Comparison of ENCODE assay signal across 9 mouse cellular contexts in the genomic region with DNA sequence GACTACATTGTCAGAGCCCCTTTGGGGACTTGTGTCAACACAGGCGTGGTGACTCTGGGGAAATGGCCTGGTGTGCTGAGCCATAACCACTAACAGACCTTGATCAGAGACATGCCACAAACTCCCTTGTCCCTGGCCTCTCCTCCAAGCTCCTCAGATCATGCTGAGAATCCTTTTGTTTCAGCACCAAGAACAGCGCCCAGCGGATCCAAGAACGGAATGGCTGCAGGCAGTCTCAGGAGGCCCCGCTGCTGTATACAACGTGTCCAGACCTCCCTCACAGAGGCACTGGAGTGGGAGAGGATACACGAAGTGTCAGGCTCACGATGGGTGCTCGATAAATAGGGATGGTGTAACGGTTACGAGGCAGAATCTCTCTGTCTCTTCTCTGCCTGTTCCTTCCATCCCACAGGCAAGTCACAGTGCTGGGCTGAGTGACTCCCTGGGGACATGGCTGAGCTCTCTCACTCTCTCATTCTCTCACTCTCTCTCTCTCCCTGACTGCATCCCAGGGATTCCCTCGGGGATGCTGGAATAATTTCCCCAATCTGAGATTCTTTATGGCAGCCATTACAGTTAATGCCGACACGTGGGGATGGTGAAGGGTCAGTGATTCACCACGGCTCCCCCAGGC.
DNase-seq lines count a peak whose midpoint lies in the region; ATAC-seq lines count a peak whose summit lies in the region.
"Had no signal": no experiment of that assay in that cellular context is flagged by ENCODE, and none has a peak within 500 bp of the region (broad histone marks: within the 10 kb centered on the region; RNA-seq: fewer than 3 reads in every experiment).

No protein-coding gene starts in this region.

- peak; percentile 43; the same call in 1 of the 2 replicates for ATAC-seq in stomach, embryonic 14.5 days (ENCODE audit: insufficient number of reproducible peaks, insufficient read depth, low FRiP score, low read depth)
- ATAC-seq in cerebellum, adult (ENCODE audit: insufficient number of reproducible peaks, low FRiP score, low TSS enrichment): no peak

- no peak overlapping the region for H3K4me3 ChIP-seq in stomach, embryonic 14.5 days (ENCODE audit: low read depth, low read length)
- H3K4me3 ChIP-seq: liver, embryonic 15.5 days had no signal

- no peak overlapping the region for H3K9ac ChIP-seq in stomach, embryonic 14.5 days (replicated peaks; ENCODE audit: low read depth, low read length)
- H3K9ac ChIP-seq: liver, embryonic 15.5 days had no signal

- H3K36me3 ChIP-seq in stomach, embryonic 14.5 days (ENCODE audit: control insufficient read depth, insufficient read depth, low read length): no peaks in the 10 kb centered on the region
- H3K36me3 ChIP-seq: liver, embryonic 15.5 days had no signal

- H3K4me1 ChIP-seq in stomach, embryonic 14.5 days (ENCODE audit: control insufficient read depth, insufficient read depth, low read length): no peaks in the 10 kb centered on the region
- H3K4me1 ChIP-seq: liver, embryonic 15.5 days had no signal

- H3K4me2 ChIP-seq in stomach, embryonic 14.5 days (replicated peaks; ENCODE audit: low read depth, low read length): no peak overlapping the region
- H3K4me2 ChIP-seq: liver, embryonic 15.5 days had no signal

- H3K27me3 ChIP-seq in stomach, embryonic 14.5 days (ENCODE audit: control insufficient read depth, insufficient read depth, low read length): peaks cover 3% of the 10 kb centered on the region; the same call in 1 of the 2 replicates

- H3K9me3 ChIP-seq in stomach, embryonic 14.5 days (ENCODE audit: control insufficient read depth, low read depth, low read length): no peaks in the 10 kb centered on the region
- H3K9me3 ChIP-seq: liver, embryonic 15.5 days had no signal

- DNase-seq in urinary bladder, adult 18-20 months (ENCODE audit: low spot score in 2 of 2): peak; percentile 29 to 32
- DNase-seq in urinary bladder, postnatal 10 days (ENCODE audit: low spot score): no peak
- DNase-seq in fibroblast of lung, adult 2 months (ENCODE audit: low read depth): peak; percentile 14
- DNase-seq in kidney, adult 11 months: peak; percentile 19
- peak; percentile 48 for DNase-seq in lung, postnatal 36 days
- no peak for DNase-seq in frontal cortex, adult 2 months (ENCODE audit: extremely low spot score in 1 of 2, low spot score in 1 of 2)

- H3K27ac ChIP-seq in stomach, embryonic 14.5 days (ENCODE audit: low read length): no peak overlapping the region
- H3K27ac ChIP-seq: liver, embryonic 15.5 days had no signal

- 16% methylated on average over 15 of the region's 15 CpGs for WGBS in stomach, embryonic 14.5 days

Comparison
In these comparisons a context has a peak if more than half of its experiments do, and no peak if none do; other contexts are left out.
1. DNase-seq: peak in urinary bladder, adult 18-20 months (2 of 2), fibroblast of lung, adult 2 months (single experiment), kidney, adult 11 months (single experiment) and lung, postnatal 36 days (single experiment); none in urinary bladder, postnatal 10 days (single experiment) and frontal cortex, adult 2 months (0 of 2).